Mouse (Mus musculus): ENCODE data around the gene Urm1.
A peak's percentile ranks its signal among the peaks of the same experiment; 100 is the strongest.

Urm1 gene

GRCm38 (mm10) chr2:29831106-29831505 lies 11.2 kb downstream of the Urm1 start:
- no peak for DNase-seq

GRCm38 (mm10) chr2:29833796-29834195 lies 13.9 kb downstream of the Urm1 start:
- DNase-seq = no peak

GRCm38 (mm10) chr2:29835391-29835899 lies 15.6 kb downstream of the Urm1 start:
- no peak for DNase-seq

GRCm38 (mm10) chr2:29839460-29839859 lies 19.6 kb downstream of the Urm1 start:
- no peak for DNase-seq

- no peak for DNase-seq
Measured at GRCm38 (mm10) chr2:29843231-29844105, 23.6 kb downstream of the Urm1 start.

- no peak for DNase-seq
Measured at GRCm38 (mm10) chr2:29844115-29844514, 24.2 kb downstream of the Urm1 start.

- no peak for DNase-seq
Measured at GRCm38 (mm10) chr2:29844661-29845060, 24.8 kb downstream of the Urm1 start.

- DNase-seq = no peak
Measured at GRCm38 (mm10) chr2:29845636-29846035, 25.8 kb downstream of the Urm1 start.

GRCm38 (mm10) chr2:29846061-29846853 lies 26.4 kb downstream of the Urm1 start:
- peak; percentile 17 for DNase-seq

- DNase-seq = no peak
Measured at GRCm38 (mm10) chr2:29846911-29847310, 27.0 kb downstream of the Urm1 start.

- DNase-seq = no peak
Measured at GRCm38 (mm10) chr2:29849041-29849440, 29.2 kb downstream of the Urm1 start.

- DNase-seq = no peak
Measured at GRCm38 (mm10) chr2:29849841-29850480, 30.1 kb downstream of the Urm1 start.

GRCm38 (mm10) chr2:29852957-29853485 lies 33.1 kb downstream of the Urm1 start:
- DNase-seq = no peak

- DNase-seq = no peak
Measured at GRCm38 (mm10) chr2:29853736-29854135, 33.9 kb downstream of the Urm1 start.

GRCm38 (mm10) chr2:29855585-29856210 lies 35.8 kb downstream of the Urm1 start:
- DNase-seq = no peak

- no peak for DNase-seq
Measured at GRCm38 (mm10) chr2:29856451-29857260, 36.8 kb downstream of the Urm1 start.

GRCm38 (mm10) chr2:29857341-29857740 lies 37.5 kb downstream of the Urm1 start:
- DNase-seq = no peak

- no peak for DNase-seq
Measured at GRCm38 (mm10) chr2:29857967-29858366, 38.1 kb downstream of the Urm1 start.

GRCm38 (mm10) chr2:29858748-29859473 lies 39.0 kb downstream of the Urm1 start:
- no peak for DNase-seq

- no peak for DNase-seq
Measured at GRCm38 (mm10) chr2:29865125-29865524, 45.2 kb downstream of the Urm1 start.
